Mouse (Mus musculus): ENCODE measurements around the gene Dhps. TPM values are rescaled to one million over a fixed set of nuclear protein-coding genes. Genes with fewer than 3 reads are reported as not detected.
A peak's percentile ranks its signal among the peaks of the same experiment; 100 is the strongest.

Dhps gene
- polyA plus RNA-seq, 1 experiment = 43.3 TPM

DNA sequence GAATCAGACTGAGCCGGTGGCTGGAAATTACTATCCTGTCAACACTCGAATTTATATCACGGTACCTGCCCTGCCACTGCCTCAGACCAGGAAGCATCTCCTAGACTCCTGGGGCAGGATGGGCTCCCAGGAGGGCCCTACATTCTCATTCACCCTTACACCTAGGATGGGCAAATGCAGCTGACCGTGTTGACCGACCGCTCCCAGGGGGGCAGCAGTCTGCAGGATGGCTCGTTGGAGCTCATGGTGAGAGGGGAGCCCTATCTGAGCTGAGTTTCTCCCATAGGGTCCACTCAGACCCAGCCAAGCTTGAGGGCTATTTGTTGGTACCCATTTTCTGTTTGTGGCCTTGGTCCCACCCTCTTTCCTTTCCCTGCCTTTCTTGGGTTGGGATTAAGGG, 24.0 kb downstream of the Dhps start:
- TF ChIP-seq CTCF (IDR thresholded peaks at IDR 0.05; ENCODE audit: low read depth, low read length) = no peak
- TF ChIP-seq EP300 (IDR thresholded peaks at IDR 0.05; ENCODE audit: insufficient read depth, low read depth, low read length) = no peak
- TF ChIP-seq POLR2A (IDR thresholded peaks at IDR 0.05; ENCODE audit: insufficient read depth, low read length) = no peak
- no peaks in the 10 kb centered on the region for H3K9me3 ChIP-seq (replicated peaks; ENCODE audit: control insufficient read depth, insufficient read depth, low read length, poor library complexity, severe bottlenecking)
- no peaks in the 10 kb centered on the region for H3K27me3 ChIP-seq (ENCODE audit: control insufficient read depth, insufficient read depth, low read length, poor library complexity, severe bottlenecking)
- H3K4me1 ChIP-seq (ENCODE audit: control insufficient read depth, insufficient read depth, low read length) = no peaks in the 10 kb centered on the region
- H3K9ac ChIP-seq (ENCODE audit: low read depth, poor library complexity, severe bottlenecking) = no peak overlapping the region
- no peak overlapping the region for H3K27ac ChIP-seq (ENCODE audit: insufficient read depth, low read length)
- H3K36me3 ChIP-seq (ENCODE audit: control insufficient read depth, insufficient read depth, low read length, poor library complexity, severe bottlenecking) = peaks cover 23% of the 10 kb centered on the region
- no peak overlapping the region for H3K4me3 ChIP-seq (ENCODE audit: low read depth, low read length)

DNA sequence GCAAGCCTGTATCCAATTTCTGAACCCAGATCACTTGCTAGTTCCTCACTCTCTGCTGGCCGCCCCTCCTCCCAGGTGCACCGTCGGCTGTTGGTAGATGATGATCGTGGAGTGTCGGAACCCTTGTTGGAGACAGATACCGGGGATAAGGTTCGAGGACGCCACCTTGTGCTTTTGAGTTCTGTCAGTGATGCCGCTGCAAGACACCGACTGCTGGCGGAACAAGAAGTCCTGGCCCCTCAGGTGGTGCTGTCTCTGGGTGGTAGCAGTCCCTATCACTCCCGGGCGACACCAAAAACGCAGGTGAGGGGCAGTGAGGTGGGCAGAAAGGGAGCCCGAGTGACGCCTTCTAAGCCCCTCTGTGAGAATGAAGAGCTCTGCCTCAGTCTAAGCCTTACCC, 24.6 kb downstream of the Dhps start:
- H3K9ac ChIP-seq (ENCODE audit: low read depth, poor library complexity, severe bottlenecking) = no peak overlapping the region
- no peak overlapping the region for H3K4me3 ChIP-seq (ENCODE audit: low read depth, low read length)

DNA sequence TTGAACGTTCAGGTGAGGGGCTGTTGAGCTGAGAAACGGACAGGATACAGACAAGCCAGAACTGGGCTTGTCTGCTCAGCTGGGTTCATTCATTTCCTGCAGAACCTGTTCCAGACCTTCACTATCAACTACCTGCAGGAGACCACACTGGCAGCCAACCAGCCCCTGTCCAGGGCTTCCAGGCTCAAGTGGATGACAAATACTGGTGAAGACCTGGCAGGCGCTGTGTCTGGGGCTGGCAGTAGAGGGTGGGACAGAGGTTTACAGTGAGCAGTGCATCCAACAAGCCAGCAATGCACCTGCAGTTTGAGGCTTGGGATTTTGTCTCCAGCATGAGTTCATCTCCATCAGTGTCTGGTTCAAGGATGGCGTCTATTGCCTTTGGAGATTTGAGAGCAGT, 25.3 kb downstream of the Dhps start:
- TF ChIP-seq CTCF (IDR thresholded peaks at IDR 0.05; ENCODE audit: low read depth, low read length) = no peak
- TF ChIP-seq POLR2A (IDR thresholded peaks at IDR 0.05; ENCODE audit: insufficient read depth, low read length) = no peak
- TF ChIP-seq EP300 (IDR thresholded peaks at IDR 0.05; ENCODE audit: insufficient read depth, low read depth, low read length) = no peak
- Histone ChIP-seq H3K4me3 (ENCODE audit: low read depth, low read length) (no peak overlapping the region), H3K36me3 (ENCODE audit: control insufficient read depth, insufficient read depth, low read length, poor library complexity, severe bottlenecking) (peaks cover 19% of the 10 kb centered on the region), H3K27ac (ENCODE audit: insufficient read depth, low read length) (no peak overlapping the region), H3K9me3 (replicated peaks; ENCODE audit: control insufficient read depth, insufficient read depth, low read length, poor library complexity, severe bottlenecking) (no peaks in the 10 kb centered on the region; the same call in 1 of the 2 replicates), H3K27me3 (ENCODE audit: control insufficient read depth, insufficient read depth, low read length, poor library complexity, severe bottlenecking) (no peaks in the 10 kb centered on the region), H3K4me1 (ENCODE audit: control insufficient read depth, insufficient read depth, low read length) (no peaks in the 10 kb centered on the region), H3K9ac (ENCODE audit: low read depth, poor library complexity, severe bottlenecking) (no peak overlapping the region)

More for the DNA sequence above, 24.6 kb downstream of the Dhps start:
- Histone ChIP-seq H3K4me1 (ENCODE audit: control insufficient read depth, insufficient read depth, low read length) (no peaks in the 10 kb centered on the region), H3K27ac (ENCODE audit: insufficient read depth, low read length) (no peak overlapping the region), H3K9me3 (replicated peaks; ENCODE audit: control insufficient read depth, insufficient read depth, low read length, poor library complexity, severe bottlenecking) (no peaks in the 10 kb centered on the region), H3K27me3 (ENCODE audit: control insufficient read depth, insufficient read depth, low read length, poor library complexity, severe bottlenecking) (no peaks in the 10 kb centered on the region), H3K36me3 (ENCODE audit: control insufficient read depth, insufficient read depth, low read length, poor library complexity, severe bottlenecking) (peaks cover 19% of the 10 kb centered on the region)
- TF ChIP-seq EP300 (IDR thresholded peaks at IDR 0.05; ENCODE audit: insufficient read depth, low read depth, low read length) (no peak), POLR2A (IDR thresholded peaks at IDR 0.05; ENCODE audit: insufficient read depth, low read length) (no peak)

DNA sequence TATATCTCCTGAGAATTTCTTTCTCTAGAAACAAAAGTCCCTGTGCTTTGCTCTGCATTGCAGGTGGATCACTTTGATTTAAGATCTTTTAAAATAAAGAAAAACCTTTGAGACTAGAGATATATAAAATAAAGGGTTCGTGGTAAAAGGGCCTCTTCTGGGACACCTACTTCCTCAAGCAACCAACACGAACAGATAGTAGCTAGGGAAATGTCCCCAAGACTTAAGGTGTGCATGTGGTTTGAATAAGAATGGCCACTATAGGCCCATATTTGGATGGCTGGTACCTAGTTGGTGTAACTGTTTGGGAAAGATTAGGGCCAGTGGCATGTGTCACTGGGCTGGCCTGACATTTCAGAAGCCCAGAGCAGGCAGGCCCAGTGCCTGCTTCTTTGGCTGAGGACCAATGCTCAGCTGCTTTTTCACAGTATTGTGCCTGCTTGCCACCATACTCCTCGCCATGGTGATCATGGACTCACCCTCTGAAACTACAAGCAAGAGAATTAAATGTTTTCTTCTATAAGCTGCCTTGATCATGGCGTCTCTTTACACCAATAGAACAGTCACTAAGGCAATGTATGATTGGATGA, 28.6 kb downstream of the Dhps start:
- no peaks in the 10 kb centered on the region for H3K27me3 ChIP-seq (ENCODE audit: control insufficient read depth, insufficient read depth, low read length, poor library complexity, severe bottlenecking)
- H3K36me3 ChIP-seq (ENCODE audit: control insufficient read depth, insufficient read depth, low read length, poor library complexity, severe bottlenecking) = peaks cover 10% of the 10 kb centered on the region; the same call in 1 of the 2 replicates
- H3K4me1 ChIP-seq (ENCODE audit: control insufficient read depth, insufficient read depth, low read length) = no peaks in the 10 kb centered on the region
- H3K27ac ChIP-seq (ENCODE audit: insufficient read depth, low read length) = no peak overlapping the region
- H3K9me3 ChIP-seq (replicated peaks; ENCODE audit: control insufficient read depth, insufficient read depth, low read length, poor library complexity, severe bottlenecking) = no peaks in the 10 kb centered on the region; the same call in 1 of the 2 replicates
- no peak overlapping the region for H3K4me3 ChIP-seq (ENCODE audit: low read depth, low read length)
- TF ChIP-seq CTCF (IDR thresholded peaks at IDR 0.05; ENCODE audit: low read depth, low read length) = no peak
- no peak overlapping the region for H3K9ac ChIP-seq (ENCODE audit: low read depth, poor library complexity, severe bottlenecking)

DNA sequence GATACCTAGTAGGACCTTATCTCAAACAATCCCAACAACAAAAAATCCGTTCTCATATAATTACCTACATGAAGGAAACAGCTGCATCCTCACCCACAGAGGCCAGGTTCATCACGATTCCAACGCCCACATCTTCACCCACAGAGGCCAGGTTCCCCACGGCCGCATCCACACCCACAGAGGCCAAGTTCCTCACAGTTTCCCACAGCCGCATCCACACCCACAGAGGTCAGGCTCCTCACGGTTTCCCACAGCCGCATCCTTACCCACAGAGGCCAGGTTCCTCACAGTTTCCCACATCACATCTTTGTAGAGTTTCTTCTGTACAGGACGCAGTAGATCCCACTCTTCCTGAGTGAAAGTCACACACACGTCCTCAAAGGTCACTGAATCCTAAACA, 41.7 kb downstream of the Dhps start:
- no peak for TF ChIP-seq POLR2A (IDR thresholded peaks at IDR 0.05; ENCODE audit: insufficient read depth, low read length)
- TF ChIP-seq EP300 (IDR thresholded peaks at IDR 0.05; ENCODE audit: insufficient read depth, low read depth, low read length) = no peak
- TF ChIP-seq CTCF (IDR thresholded peaks at IDR 0.05; ENCODE audit: low read depth, low read length) = no peak

DNA sequence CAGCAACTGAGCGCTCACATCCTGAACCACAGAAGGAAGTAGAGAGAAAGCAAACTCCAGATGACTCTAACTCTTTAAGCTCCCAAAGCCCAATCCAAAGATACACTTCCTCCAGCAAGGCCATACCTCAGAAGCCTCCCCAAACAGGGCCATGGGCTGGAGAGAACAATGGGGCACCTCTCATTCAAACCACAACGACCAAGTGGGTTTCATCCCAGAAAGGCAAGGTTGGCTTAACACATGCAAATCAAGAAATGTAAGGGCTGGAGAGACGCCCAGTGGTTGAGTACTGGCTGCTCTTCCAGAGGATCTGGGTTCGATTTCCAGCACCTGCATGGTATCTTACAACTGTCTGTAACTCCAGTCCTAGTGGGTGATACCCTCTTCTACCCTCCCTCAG, 43.9 kb downstream of the Dhps start:
- Histone ChIP-seq H3K4me1 (ENCODE audit: control insufficient read depth, insufficient read depth, low read length) (no peaks in the 10 kb centered on the region), H3K9me3 (replicated peaks; ENCODE audit: control insufficient read depth, insufficient read depth, low read length, poor library complexity, severe bottlenecking) (no peaks in the 10 kb centered on the region), H3K27ac (ENCODE audit: insufficient read depth, low read length) (peak overlapping the region; percentile 4; the same call in 1 of the 2 replicates), H3K9ac (ENCODE audit: low read depth, poor library complexity, severe bottlenecking) (no peak overlapping the region), H3K27me3 (ENCODE audit: control insufficient read depth, insufficient read depth, low read length, poor library complexity, severe bottlenecking) (no peaks in the 10 kb centered on the region), H3K36me3 (ENCODE audit: control insufficient read depth, insufficient read depth, low read length, poor library complexity, severe bottlenecking) (no peaks in the 10 kb centered on the region), H3K4me3 (ENCODE audit: low read depth, low read length) (no peak overlapping the region)
- TF ChIP-seq POLR2A (IDR thresholded peaks at IDR 0.05; ENCODE audit: insufficient read depth, low read length) = no peak
- no peak for TF ChIP-seq CTCF (IDR thresholded peaks at IDR 0.05; ENCODE audit: low read depth, low read length)
- no peak for TF ChIP-seq EP300 (IDR thresholded peaks at IDR 0.05; ENCODE audit: insufficient read depth, low read depth, low read length)

More for the DNA sequence above, 41.7 kb downstream of the Dhps start:
- Histone ChIP-seq H3K27me3 (ENCODE audit: control insufficient read depth, insufficient read depth, low read length, poor library complexity, severe bottlenecking) (0 out of 2 replicates have a peak, but pooled peaks cover 2% of the 10 kb centered on the region), H3K9ac (ENCODE audit: low read depth, poor library complexity, severe bottlenecking) (no peak overlapping the region), H3K36me3 (ENCODE audit: control insufficient read depth, insufficient read depth, low read length, poor library complexity, severe bottlenecking) (no peaks in the 10 kb centered on the region), H3K9me3 (replicated peaks; ENCODE audit: control insufficient read depth, insufficient read depth, low read length, poor library complexity, severe bottlenecking) (no peaks in the 10 kb centered on the region), H3K4me1 (ENCODE audit: control insufficient read depth, insufficient read depth, low read length) (no peaks in the 10 kb centered on the region), H3K4me3 (ENCODE audit: low read depth, low read length) (no peak overlapping the region), H3K27ac (ENCODE audit: insufficient read depth, low read length) (no peak overlapping the region)
